Mouse (Mus musculus) hindbrain, postnatal 0 days (tissue): ENCODE data around the gene Rpl10a. TPM values are rescaled to one million over a fixed set of nuclear protein-coding genes. Genes with fewer than 3 reads are reported as not detected.

Source experiments
- ATAC-seq: fragments of 200-750 bp; cut with Nextera tagmentation; 2 replicates; pipeline ENCODE4 v1.8.0; 2017; ENCODE audit warnings: mild to moderate bottlenecking, moderate TSS enrichment, moderate library complexity
- DNase-seq: peaks from one replicate; pipeline ENCODE4 v3.0.0-alpha.2; 2015; ENCODE audit warnings: low spot score
- H3K27ac ChIP-seq: fragments of 300-500 bp; sonication (generic); 2 replicates; pipeline ENCODE4 v1.5.1; 2014; ENCODE audit warnings: mild to moderate bottlenecking
- H3K27me3 ChIP-seq: fragments of 300-500 bp; sonication (generic); 2 replicates; pipeline ENCODE4 v1.6.1; 2014; ENCODE audit warnings: low read length, mixed read lengths; ENCODE audit not compliant: insufficient read depth
- H3K36me3 ChIP-seq: fragments of 300-500 bp; sonication (generic); 2 replicates; pipeline ENCODE4 v1.6.1; 2014; ENCODE audit warnings: low read length, mixed read lengths; ENCODE audit not compliant: insufficient read depth
- H3K4me1 ChIP-seq: fragments of 300-500 bp; sonication (generic); 2 replicates; pipeline ENCODE4 v1.6.1; 2014; ENCODE audit warnings: antibody characterized with exemption, low read length, mixed read lengths; ENCODE audit not compliant: insufficient read depth
- H3K4me2 ChIP-seq: fragments of 300-500 bp; sonication (generic); 2 replicates; pipeline ENCODE4 v1.6.1; 2014; ENCODE audit warnings: low read depth, mild to moderate bottlenecking, low read length, moderate library complexity, mixed read lengths
- H3K4me3 ChIP-seq: fragments of 300-500 bp; sonication (generic); 2 replicates; pipeline ENCODE4 v1.5.1; 2014; ENCODE audit warnings: low read length
- H3K9ac ChIP-seq: fragments of 300-500 bp; sonication (generic); replicated peaks from 2 replicates; pipeline ENCODE4 v1.6.1; 2014; ENCODE audit warnings: mild to moderate bottlenecking, low read length, moderate library complexity, mixed read lengths
- H3K9me3 ChIP-seq: fragments of 300-500 bp; sonication (generic); 2 replicates; pipeline ENCODE4 v1.6.1; 2016; ENCODE audit warnings: low read length, mixed read lengths
- CTCF ChIP-seq: IDR thresholded peaks from 2 replicates; pipeline ENCODE4 v1.5.1; 2016; ENCODE audit warnings: antibody characterized with exemption, control low read depth, low read depth
- WGBS: fragments of 180-500 bp; shearing (Covaris S2); extraction: QIAGEN DNeasy Blood & Tissue Kit; methylation state at CpG from one replicate; pipeline ENCODE4 v1.1.7; 2014; 5-methylcytosine and 5-hydroxymethylcytosine counted together
- polyA plus RNA-seq: library from polyadenylated mRNA; unstranded; fragments of >200 nt; fragmentation: Nextera tagmentation; extraction: Ambion mirVana; gene quantifications from 2 replicates; pipeline ENCODE4 v1.2.1, GENCODE M21; 2015
- total RNA-seq: library from RNA; depleted of rRNA; stranded (reverse); fragments of >200 nt; gene quantifications from 2 replicates; pipeline ENCODE4 v1.2.3, GENCODE M21; 2014

The Rpl10a gene
- total and polyA plus RNA-seq, 2 experiments from 2014 or later = 337 to 1,071 TPM

DNA sequence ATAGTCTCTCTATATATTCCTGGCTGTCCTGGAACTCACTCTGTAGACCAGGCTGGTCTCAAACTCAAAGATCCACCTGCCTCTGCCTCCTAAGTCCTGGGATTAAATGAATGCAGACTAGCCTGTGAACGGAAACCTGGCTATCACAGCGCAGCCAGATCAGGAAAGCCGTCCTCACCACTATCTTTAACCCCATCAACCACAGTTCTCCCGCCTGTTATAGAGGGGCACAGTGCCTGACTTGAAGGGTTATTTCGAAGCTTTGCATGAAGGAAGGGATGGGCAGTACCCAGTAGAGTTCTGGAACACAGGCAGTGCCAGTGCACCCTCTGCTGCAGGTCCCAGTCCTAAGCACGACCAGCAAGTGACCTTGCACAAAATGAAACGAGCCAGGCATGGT is 36.9 kb upstream of the Rpl10a start:
- H3K27me3 ChIP-seq = no peaks in the 10 kb centered on the region
- WGBS = 85% methylated on average over 7 of the region's 7 CpGs
- H3K9me3 ChIP-seq = no peaks in the 10 kb centered on the region
- no peak overlapping the region for H3K9ac ChIP-seq
- H3K4me2 ChIP-seq = no peak overlapping the region
- DNase-seq (no peak), ATAC-seq (no peak)
- 0 out of 2 replicates have a peak, but pooled peaks cover under 1% of the 10 kb centered on the region for H3K4me1 ChIP-seq
- H3K27ac ChIP-seq = no peak overlapping the region
- no peaks in the 10 kb centered on the region for H3K36me3 ChIP-seq
- H3K4me3 ChIP-seq = no peak overlapping the region
- no peak for TF ChIP-seq CTCF

- no peak overlapping the region for H3K4me3 ChIP-seq
- no peak overlapping the region for H3K9ac ChIP-seq
- no peak for ATAC-seq
- H3K9me3 ChIP-seq = no peaks in the 10 kb centered on the region
- H3K27ac ChIP-seq = no peak overlapping the region
- no peak for DNase-seq
- H3K4me2 ChIP-seq = no peak overlapping the region
- no peaks in the 10 kb centered on the region for H3K4me1 ChIP-seq
- 83% methylated on average over 4 of the region's 4 CpGs for WGBS
- no peaks in the 10 kb centered on the region for H3K27me3 ChIP-seq
- TF ChIP-seq CTCF = no peak
- no peaks in the 10 kb centered on the region for H3K36me3 ChIP-seq
These were observed 34.6 kb upstream of the Rpl10a start for GRCm38 (mm10) chr17:28293716-28294115.

DNA sequence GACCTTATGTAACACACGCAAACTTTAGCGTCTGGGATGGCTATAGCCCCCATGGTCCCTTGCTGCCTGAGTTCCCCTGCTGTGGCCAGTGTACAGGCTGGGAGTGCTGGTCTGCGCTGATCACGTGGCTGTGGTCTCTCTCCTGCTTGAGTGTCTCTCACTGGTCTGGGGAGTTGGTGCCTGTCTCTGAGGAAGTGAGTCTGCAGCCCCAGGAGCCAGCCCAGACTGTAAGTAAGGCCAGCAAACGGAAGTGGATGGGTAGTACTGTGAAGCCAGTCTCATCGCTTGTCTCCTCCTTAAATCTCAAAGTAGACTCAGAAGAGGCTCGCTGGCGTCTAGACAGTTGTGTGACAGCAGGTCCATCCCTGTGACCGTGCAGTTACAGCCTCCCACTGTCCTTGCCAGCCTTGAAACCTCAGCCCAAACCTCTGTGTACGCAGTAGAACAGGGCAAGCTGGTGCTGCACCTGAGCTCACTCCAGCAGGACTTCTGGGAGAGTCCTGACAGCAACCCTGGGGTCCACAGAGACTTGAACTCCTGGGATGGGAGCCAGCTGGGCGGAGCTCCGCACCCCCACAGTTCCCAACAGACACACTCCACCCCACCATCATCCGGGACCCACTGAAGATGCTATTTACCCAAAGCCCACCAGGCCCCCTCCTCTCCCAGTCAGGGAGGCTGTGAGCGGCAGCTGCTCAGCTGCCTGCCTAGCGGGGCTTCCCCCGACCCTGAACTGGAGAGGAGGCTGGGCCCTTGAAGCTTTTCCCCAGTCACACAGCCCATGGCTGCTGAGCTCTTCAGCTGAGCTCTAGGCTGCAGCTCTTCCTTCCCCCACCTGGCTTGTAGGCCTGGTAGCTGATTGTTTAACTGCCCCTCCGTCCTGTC is 33.6 kb upstream of the Rpl10a start:
- H3K4me3 ChIP-seq = no peak overlapping the region
- no peak overlapping the region for H3K4me2 ChIP-seq
- TF ChIP-seq CTCF = no peak
- 55% methylated on average over 17 of the region's 17 CpGs for WGBS
- peak; percentile 50; the same call in 1 of the 2 replicates for ATAC-seq
- peak overlapping the region; percentile 26; the same call in 1 of the 2 replicates for H3K27ac ChIP-seq
- no peak for DNase-seq
- no peaks in the 10 kb centered on the region for H3K9me3 ChIP-seq
- 0 out of 2 replicates have a peak overlapping the region, but pooled peaks have one; percentile 9 for H3K9ac ChIP-seq
- H3K36me3 ChIP-seq = no peaks in the 10 kb centered on the region; the same call in 1 of the 2 replicates
- H3K4me1 ChIP-seq = 0 out of 2 replicates have a peak, but pooled peaks cover 4% of the 10 kb centered on the region
- H3K27me3 ChIP-seq = no peaks in the 10 kb centered on the region

DNA sequence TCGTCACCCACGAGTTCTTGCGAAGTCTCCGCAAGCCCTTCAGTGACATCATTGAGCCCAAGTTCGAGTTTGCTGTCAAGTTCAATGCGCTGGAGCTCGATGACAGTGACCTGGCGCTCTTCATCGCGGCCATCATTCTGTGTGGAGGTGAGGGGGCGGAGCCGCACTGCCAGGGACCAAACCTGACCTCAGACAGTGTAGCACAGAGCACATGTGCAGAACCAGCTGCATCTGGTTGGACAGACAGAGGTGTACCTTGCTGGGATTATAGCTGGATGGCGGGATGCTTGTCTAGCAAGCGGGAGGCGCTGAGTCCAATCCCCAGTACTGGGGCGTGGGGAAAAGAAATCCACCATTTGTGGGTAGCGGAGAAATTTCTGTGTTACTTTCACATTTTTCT is 29.4 kb upstream of the Rpl10a start:
- no peak overlapping the region for H3K9ac ChIP-seq
- WGBS = 96% methylated on average over 17 of the region's 17 CpGs
- H3K36me3 ChIP-seq = no peaks in the 10 kb centered on the region; the same call in 1 of the 2 replicates
- no peak overlapping the region for H3K27ac ChIP-seq
- no peaks in the 10 kb centered on the region for H3K27me3 ChIP-seq
- H3K4me1 ChIP-seq = 0 out of 2 replicates have a peak, but pooled peaks cover 4% of the 10 kb centered on the region
- H3K4me2 ChIP-seq = no peak overlapping the region
- ATAC-seq (no peak), DNase-seq (no peak)
- H3K4me3 ChIP-seq = no peak overlapping the region
- TF ChIP-seq CTCF = no peak
- no peaks in the 10 kb centered on the region for H3K9me3 ChIP-seq

DNA sequence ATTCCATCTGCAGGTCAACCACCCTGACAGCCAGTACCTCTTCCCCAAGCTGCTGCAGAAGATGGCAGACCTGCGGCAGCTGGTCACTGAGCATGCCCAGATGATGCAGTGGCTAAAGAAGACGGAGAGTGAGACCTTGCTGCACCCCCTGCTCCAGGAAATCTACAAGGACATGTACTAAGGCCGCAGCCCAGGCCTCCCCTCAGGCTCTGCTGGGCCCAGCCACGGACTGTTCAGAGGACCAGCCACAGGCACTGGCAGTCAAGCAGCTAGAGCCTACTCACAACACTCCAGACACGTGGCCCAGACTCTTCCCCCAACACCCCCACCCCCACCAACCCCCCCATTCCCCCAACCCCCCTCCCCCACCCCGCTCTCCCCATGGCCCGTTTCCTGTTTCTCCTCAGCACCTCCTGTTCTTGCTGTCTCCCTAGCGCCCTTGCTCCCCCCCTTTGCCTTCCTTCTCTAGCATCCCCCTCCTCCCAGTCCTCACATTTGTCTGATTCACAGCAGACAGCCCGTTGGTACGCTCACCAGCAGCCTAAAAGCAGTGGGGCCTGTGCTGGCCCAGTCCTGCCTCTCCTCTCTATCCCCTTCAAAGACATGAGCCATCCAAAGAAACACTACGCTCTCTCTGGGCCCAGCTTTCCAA is 28.5 kb upstream of the Rpl10a start:
- Histone ChIP-seq H3K27ac (0 out of 2 replicates have a peak overlapping the region, but pooled peaks have one; percentile 4), H3K4me2 (no peak overlapping the region), H3K9me3 (no peaks in the 10 kb centered on the region), H3K4me1 (0 out of 2 replicates have a peak, but pooled peaks cover 4% of the 10 kb centered on the region), H3K4me3 (no peak overlapping the region), H3K27me3 (no peaks in the 10 kb centered on the region), H3K36me3 (no peaks in the 10 kb centered on the region; the same call in 1 of the 2 replicates), H3K9ac (no peak overlapping the region)
- DNase-seq (no peak), ATAC-seq (no peak; the same call in 1 of the 2 replicates)
- 38% methylated on average over 10 of the region's 11 CpGs for WGBS
- no peak for TF ChIP-seq CTCF

GRCm38 (mm10) chr17:28300323-28300722 is 27.9 kb upstream of the Rpl10a start:
- peak; percentile 47 for ATAC-seq
- no peak overlapping the region for H3K4me3 ChIP-seq
- H3K4me2 ChIP-seq = no peak overlapping the region
- H3K27ac ChIP-seq = 0 out of 2 replicates have a peak overlapping the region, but pooled peaks have one; percentile 4
- no peak overlapping the region for H3K9ac ChIP-seq
- no peak for TF ChIP-seq CTCF
- no peaks in the 10 kb centered on the region for H3K9me3 ChIP-seq
- 0 out of 2 replicates have a peak, but pooled peaks cover 4% of the 10 kb centered on the region for H3K4me1 ChIP-seq
- 26% methylated on average over 9 of the region's 9 CpGs for WGBS
- DNase-seq = no peak
- H3K36me3 ChIP-seq = no peaks in the 10 kb centered on the region; the same call in 1 of the 2 replicates
- no peaks in the 10 kb centered on the region for H3K27me3 ChIP-seq
